Mouse (Mus musculus) liver (tissue): ENCODE results near the gene Flot2.

ENCODE experiments used
- DNase-seq: peaks from one replicate; pipeline ENCODE4 v3.0.0-alpha.2; 2020; ENCODE audit warnings: mixed read lengths

Gene Flot2

GRCm38 (mm10) chr11:78104501-78104900 is 66.8 kb downstream of the Flot2 start:
- no peak for DNase-seq
